Mouse (Mus musculus): ENCODE results near the gene Nfkb2. TPM values are rescaled to one million over a fixed set of nuclear protein-coding genes. Genes with fewer than 3 reads are reported as not detected.

Nfkb2 gene
- total RNA-seq, 2 experiments from 2014 or later, result 0.96 to 2.8 TPM

DNA sequence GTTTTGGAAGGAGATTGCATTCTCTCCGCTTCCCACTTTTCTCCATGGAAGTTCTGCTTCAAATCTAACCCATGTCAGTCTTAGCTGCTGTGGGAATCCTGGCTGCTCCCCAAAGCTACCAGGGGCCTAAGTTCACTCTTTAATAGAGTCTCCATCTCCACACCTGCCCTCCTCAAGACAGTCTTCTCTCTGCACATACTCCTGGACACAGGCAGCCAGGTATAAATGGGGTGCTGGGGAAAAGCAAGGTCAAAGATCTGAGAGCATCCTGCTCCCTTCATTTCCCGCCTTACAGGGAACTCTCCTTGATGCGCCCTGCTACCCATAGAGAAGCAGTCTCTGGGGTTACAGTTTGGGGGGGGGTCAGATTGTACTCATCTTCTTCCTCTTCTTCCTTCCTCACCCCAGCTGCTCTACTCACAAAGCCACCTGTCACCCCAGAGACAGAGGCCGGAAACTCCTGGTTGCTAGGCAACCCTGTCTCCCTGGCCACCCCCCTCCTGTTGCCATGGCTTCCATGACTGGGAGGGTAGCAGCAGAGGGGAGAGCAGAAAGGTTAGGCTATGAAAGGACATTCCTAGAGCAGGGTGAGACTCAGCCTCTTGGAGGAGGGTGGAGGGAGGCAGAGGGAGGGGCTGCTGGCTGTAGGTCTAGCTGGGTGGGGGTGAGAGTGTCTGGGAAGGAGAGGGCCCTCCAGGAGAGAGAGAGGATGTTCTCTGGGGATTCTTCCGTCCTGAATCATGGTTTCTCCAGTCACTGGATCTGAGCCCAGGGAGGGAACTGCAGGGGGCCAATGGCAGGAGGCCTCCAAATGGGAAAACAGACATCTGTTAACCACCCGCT lies 17.2 kb downstream of the Nfkb2 start:
- ATAC-seq (replicated peaks; ENCODE audit: low FRiP score, poor library complexity, severe bottlenecking), result no peak

DNA sequence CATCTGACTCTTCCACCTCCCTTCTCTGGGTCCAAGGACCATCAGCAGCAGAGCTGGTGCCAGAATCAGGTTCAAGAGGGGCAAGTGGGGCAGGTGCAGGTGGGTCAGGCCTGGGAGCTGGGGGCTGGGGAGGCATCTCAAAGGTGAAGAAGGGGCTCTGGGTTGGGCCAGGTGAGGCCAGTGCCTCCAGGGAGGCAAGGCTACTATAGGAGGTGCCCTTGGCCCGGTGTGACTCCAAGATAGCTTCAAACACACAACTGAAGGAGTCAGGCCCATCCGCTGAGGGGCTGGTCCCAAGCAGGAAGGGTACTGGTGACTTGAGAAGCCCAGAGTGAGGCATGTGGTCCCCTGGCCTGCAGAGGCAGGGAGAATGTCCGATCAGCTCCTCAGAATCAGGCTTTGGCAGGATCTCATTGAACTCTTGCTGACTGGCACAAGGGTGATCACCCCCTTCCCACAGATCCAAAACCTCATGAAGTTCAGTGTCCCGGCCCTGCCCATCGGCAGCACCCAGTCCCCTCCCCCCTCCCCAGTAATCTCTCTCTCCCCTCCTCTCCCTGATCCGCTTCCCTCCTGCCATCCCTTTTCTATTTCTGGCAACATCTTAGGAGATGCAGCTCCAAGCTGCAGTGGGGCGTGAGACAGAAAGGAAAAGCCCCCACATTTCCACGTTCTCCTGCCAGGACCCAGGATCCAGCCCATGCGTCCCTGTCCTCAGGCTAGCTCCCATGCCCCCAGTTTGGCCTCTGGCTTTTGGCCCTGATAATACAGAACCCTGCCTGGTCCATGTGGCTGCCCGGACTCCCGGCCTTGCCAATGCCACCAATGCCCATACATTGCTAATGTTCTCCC lies 18.2 kb downstream of the Nfkb2 start:
- no peak for ATAC-seq (replicated peaks; ENCODE audit: low FRiP score, poor library complexity, severe bottlenecking)

DNA sequence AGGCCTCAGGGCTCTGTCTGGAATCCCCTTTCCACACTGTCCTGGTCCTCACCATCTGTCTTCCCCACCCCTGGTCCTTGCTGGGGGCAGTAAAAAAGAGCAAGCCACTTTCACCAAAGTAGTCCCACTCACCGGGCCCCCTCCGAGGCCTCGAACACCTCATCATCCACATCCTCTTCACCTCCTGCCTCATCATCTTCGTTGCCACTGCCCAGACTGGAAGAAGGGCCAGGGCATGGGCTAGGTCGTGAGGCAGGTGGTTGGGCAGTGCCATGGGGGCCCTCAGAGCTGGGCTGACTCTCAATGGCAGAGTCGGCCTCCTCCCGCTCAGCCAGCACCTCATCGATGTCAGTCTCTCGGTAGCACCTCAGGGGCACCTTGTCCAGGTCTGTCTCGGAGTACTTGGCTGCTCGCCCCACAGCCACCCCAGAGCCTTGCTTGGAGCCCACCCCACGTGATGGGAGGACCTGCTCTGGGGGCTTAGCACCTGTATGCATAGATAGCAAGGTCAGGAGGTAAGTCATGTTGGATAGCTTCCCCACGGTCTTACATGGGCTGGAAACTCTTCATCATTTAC lies 19.0 kb downstream of the Nfkb2 start:
- no peak for ATAC-seq (replicated peaks; ENCODE audit: low FRiP score, poor library complexity, severe bottlenecking)

DNA sequence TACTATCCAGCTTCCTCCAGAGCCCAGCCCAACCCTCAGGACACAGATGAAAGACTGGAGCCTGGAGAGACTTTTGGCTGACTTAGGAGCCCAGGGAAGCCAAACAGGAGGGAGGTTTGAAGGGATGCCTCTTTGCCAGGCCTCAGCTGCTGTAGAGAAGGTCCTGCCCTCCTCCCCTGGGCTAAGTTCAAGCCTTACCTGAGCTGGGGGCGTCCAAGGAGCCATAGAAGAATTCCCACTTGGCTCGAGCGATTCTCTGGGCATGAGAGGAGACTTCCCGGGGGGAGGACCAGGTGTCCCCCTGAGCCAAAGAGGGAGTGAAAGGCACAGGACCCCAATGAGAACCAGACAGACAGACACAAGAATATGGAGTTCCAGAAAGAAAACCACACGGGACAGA lies 19.6 kb downstream of the Nfkb2 start:
- ATAC-seq (replicated peaks; ENCODE audit: low FRiP score, poor library complexity, severe bottlenecking), result no peak

DNA sequence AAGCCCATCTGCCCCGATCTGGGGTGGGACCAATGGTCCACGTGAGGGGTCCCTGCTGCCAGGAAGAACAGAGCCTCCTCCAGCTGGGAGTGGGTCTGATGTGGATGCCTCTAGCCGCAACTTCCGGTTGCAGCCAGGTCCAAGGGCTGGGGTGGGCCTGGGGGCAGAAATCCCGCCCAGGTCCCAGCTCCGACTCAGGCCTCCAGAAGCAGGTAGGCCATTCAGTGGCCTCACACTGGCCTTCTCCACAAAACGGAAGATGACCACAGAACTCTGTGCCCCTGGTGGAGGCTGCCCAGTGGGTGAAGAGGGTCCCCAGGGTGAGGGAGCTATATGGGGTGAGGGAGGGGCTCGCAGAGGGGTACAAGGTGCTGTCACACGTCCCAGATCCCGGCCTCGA lies 20.2 kb downstream of the Nfkb2 start:
- ATAC-seq (replicated peaks; ENCODE audit: low FRiP score, poor library complexity, severe bottlenecking), result no peak

DNA sequence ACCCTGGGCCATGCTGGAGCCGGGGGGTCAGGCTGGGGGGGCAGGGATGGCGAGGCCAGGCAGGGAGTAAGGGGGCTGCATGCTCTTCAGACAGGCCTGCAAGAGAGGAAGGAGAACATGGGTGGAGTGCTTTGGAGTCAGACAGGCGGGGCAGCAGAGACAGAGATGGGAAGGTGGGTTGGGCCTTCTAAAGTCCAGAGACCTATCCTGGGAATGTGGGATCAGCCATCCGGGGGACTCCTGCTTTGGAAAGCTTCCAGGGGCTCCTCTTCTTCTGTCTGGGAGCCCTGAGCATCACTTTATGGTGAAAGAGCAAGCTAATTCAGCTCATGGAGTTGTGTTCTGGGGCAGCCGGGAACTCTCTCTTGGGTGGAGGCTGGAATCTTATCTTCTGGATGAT lies 20.8 kb downstream of the Nfkb2 start:
- no peak for ATAC-seq (replicated peaks; ENCODE audit: low FRiP score, poor library complexity, severe bottlenecking)

DNA sequence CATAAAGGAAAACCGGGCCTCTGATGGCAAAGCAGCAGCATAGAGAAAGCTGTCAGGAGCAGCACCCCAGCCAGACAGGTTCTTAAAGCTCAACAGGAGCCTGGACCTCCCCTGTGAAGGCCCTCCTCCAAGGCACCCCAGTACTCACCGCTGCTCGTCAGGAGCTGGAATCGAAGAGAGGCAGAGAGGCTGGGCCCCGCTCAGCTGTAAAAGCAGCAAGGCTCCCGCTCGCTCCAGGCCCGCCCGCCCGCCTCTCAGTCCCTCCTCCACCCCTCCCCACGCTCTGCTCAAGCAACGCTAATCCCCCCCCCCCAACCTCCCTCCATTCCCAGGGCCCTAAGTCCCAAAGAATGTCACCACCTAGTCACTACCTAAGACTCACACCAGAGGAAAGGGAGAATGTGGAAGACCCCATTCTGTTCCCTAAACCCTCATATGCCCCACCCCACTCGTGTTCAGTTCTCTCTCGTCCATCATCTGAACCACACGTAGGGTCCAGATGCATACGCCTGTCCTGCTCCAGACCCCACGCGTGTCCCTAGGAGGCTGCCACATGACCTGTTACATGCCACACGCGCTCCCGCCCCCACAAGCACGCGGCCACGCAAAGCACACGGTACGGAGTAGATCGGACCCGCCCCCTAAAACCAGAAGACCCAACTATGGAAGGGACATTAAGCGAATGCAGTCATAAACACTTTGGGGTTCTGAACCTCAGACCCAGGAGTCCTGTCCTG lies 22.1 kb downstream of the Nfkb2 start:
- no peak for ATAC-seq (replicated peaks; ENCODE audit: low FRiP score, poor library complexity, severe bottlenecking)

DNA sequence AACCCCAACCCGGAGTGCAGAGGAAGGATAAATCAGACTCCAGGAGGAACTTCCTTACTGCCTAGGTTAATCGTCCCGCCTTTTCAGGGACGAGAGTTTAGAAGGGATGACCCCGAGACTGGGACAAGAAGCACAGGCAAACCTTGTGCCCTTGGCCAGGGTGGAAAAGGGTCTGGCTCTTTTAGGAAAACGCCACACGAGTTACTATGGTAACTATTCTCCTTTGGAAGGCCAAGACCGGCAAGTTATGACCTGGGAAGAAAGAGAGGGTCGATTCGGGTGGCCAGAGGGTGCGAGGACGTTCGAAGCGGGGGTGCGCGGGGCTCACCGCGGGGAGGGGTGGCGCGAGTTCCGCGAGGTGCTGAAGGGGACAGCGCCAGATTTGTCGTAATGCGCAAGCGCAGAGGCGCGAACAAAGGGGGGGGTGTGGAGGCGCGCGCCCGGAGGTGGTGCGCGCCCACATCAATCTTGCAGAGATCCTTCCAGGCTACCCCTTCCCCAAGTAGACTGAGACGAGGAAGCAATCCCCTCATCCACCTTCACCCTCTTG lies 22.7 kb downstream of the Nfkb2 start, which contains the start of gene Psd:
Gene Psd, minus strand, starts transcription at position 401 of the 550 bp plus-strand sequence.
- no peak for ATAC-seq (replicated peaks; ENCODE audit: low FRiP score, poor library complexity, severe bottlenecking)

DNA sequence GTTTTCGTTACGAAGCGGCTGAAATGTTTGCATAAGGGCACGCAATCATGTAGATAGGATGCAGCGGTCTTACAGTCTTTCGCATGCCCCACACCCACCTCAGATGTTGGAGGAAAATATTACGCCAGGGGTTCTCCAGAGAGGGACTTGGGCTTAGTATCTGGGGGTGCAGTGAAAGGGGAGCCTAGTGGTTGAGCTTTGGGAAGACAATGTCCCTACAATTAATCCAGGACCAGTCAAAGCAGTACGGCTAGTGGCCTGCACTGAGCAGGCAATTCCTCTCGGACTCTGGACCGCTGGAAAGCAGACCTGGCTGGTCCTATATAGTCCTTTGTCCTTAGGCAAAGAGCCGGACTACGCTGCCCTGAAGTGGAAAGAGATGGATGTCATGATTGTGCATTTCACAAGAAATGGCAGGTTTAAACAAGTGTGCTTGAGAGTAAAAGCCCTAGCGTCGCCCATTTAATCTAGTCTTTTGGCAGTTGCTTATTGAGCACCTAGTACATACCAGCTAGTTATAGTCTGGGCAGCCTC lies 23.5 kb downstream of the Nfkb2 start:
- ATAC-seq (replicated peaks; ENCODE audit: low FRiP score, poor library complexity, severe bottlenecking), result no peak

DNA sequence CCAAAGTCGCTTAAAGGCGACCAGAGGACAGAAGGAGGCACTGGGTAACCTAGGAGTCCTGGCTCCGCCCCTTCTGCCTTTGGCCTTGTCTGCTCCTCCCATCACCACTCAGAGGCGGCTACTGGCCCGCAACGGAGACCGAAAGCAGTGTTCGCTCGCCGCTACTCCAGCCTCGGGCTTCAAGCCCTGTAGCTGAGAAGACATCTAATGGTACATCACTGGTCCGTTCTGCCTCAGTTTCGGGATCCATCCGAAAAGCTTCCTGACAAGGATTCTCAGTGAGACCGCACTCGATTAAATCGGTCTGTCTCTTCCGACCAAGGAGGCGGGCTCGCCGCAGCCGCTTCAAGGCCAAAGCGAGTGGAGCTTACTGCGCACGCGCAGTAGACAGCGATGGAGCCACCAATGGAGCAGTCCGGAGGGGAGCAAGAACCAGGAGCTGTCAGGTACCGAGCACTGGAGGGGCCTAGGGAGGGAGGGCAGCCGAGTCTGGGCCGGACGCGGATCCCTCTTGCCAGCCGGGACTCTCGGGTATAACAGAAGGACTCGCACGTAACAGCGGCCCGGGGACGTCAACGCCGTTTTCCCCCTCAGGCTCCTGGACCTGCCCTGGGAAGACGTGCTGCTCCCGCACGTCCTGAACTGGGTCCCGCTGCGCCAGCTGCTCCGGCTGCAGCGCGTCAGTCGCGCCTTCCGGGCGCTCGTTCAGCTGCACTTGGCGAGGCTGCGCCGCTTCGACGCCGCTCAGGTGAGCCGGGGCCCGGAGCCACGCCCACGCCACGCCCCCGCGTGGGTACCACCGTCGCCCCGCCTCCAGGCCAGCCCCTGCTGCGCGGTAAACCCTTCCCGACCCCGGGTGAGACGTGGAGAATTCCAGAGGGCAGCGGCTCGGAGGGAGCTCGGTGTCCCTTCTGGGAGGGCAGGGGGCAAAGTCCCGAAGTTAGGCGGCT lies 24.2 kb downstream of the Nfkb2 start, which contains the start of gene Fbxl15:
Gene Fbxl15, plus strand, starts transcription at position 104 of the 950 bp plus-strand sequence.
- peak; percentile 86 for ATAC-seq (replicated peaks; ENCODE audit: low FRiP score, poor library complexity, severe bottlenecking)

DNA sequence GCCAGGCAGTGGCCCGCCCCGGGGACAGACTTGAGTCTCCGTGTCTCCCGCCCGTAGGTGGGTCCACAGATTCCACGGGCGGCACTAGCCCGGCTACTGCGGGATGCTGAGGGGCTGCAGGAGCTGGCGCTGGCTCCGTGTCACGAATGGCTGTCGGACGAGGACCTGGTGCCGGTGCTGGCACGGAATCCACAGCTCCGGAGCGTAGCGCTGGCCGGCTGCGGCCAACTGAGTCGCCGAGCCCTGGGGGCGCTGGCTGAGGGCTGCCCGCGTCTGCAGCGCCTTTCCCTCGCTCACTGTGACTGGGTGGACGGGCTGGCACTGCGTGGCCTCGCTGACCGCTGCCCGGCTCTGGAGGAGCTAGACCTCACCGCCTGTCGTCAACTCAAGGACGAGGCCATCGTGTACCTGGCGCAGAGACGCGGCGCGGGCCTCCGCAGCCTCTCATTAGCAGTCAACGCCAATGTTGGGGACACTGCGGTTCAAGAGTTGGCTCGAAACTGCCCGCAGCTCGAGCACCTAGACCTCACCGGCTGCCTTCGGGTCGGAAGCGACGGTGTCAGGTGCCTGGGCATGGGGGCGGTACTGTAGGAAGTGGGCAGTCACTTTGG lies 25.0 kb downstream of the Nfkb2 start:
- no peak for ATAC-seq (replicated peaks; ENCODE audit: low FRiP score, poor library complexity, severe bottlenecking)

DNA sequence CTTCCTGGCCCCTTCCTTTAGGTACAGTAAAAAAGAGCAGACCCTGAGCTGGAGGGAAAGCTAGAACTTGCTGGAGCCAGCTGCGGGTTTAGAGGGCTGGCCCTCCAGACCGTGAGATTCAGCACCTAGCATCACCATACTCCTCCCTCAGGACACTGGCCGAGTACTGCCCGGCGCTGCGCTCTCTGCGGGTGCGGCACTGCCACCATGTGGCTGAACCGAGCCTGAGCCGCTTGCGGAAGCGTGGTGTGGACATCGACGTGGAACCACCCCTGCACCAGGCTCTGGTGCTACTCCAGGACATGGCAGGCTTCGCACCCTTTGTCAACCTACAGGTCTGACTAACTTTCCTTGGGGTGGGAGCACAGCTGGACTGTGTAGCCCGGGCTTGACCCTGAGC lies 25.8 kb downstream of the Nfkb2 start:
- peak; percentile 78 for ATAC-seq (replicated peaks; ENCODE audit: low FRiP score, poor library complexity, severe bottlenecking)

DNA sequence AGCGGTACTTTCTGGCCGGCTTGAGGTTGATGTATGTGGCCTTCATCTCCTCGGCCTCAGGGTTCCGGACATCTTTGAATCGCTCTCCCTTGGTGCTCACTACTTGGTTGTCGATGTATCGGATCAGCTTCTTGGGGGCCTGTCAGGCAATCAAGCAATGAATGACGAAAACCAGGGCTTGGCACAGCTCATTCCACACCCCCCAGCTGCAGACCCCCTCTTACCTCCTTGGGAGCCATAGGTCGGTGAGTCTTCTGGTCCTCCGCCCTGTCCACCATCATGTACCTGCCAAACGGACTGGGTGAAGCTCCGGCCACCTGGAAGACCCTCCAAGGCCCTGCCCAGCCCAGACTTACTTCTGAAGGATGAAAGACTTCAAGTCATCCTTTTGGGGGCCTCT lies 26.6 kb downstream of the Nfkb2 start:
- ATAC-seq (replicated peaks; ENCODE audit: low FRiP score, poor library complexity, severe bottlenecking), result no peak

DNA sequence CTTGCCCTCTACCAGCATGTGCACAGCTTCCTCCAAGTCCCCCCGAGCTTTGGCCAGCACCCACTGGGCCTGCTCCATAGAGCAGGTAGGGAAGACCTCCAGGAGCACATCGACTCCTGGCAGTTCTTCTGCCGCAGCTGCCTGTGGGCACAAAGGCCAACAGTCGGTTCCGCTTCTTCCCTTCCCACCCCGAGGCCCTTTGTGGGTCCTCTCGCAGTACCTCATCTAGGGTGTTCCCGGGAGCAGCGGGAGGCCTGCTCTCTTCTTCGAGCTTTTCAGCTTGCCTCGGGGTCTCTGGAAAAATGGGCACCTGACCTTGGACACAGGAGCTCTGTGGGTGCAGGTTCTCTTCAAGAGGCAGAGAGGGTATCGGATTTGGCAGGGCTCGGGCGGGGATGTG lies 27.2 kb downstream of the Nfkb2 start:
- ATAC-seq (replicated peaks; ENCODE audit: low FRiP score, poor library complexity, severe bottlenecking), result no peak

DNA sequence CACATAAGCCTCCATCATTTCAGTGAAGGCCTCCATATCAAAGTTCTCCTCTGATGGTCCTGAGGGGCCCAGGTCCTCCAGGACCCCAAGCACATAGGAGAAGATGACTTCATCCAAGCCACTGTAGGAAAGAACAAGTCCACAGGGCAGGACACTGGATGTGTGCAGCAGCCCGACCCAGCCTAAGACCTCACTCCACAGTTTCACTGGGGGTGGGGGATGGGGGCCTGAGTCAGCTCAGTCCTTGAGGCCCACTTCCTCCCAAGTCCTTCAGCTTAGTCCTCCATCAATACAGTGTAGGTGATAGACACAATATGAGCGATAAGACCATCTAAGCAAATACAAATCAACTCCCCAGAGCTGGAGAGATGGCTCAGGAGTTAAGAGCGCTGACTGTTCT lies 27.8 kb downstream of the Nfkb2 start:
- ATAC-seq (replicated peaks; ENCODE audit: low FRiP score, poor library complexity, severe bottlenecking), result no peak

DNA sequence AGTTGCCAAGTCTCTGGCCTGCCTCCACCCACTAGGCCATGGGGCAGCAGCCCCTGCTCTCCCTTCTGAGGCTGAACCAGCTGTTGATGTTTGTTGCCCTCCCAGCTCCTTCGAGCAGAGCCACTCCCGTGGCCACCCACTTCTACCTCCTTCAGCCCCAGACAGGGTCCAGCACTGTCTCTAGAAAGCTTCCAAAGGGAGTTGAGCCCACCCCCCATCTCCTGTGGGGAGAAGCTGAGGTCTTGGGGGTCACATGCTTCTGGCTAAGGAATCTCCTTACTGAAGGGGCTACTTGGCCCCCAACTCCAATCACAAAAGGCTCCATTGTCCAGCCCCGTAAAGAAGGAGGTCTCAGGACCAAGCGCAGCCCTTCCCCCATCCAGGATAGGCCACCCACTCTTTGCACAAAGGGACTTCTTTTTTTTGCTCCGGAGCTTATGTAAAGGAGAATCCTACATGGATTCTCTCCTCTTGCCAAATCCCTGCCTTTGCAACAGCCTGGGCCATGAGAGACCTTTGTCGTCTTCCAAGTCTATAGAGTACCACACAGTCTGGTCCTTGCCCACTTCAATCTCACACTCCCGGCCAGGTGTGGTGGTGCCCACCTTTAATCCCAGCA lies 28.7 kb downstream of the Nfkb2 start:
- no peak for ATAC-seq (replicated peaks; ENCODE audit: low FRiP score, poor library complexity, severe bottlenecking)

DNA sequence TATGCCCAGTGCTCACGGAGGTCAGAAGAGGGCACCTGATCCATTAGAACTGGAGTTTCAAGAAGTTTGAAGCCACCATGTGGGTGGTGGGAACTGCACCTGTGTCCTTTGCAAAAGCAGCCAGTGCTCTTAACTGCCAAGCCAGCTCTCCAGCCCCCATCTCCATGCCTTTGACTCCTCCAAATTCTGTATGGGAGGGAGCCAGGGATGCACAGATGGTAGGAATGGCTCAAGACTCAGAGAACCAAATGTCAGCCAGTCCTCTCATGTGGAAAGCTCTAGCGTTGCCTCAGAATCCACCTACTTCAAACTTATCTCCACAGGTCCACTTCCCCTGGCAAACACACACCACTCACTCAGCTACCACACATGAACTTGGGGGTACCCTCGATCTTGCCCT lies 29.8 kb downstream of the Nfkb2 start:
- no peak for ATAC-seq (replicated peaks; ENCODE audit: low FRiP score, poor library complexity, severe bottlenecking)
